Comparison of ENCODE assay signal across 9 mouse cellular contexts in the genomic region with DNA sequence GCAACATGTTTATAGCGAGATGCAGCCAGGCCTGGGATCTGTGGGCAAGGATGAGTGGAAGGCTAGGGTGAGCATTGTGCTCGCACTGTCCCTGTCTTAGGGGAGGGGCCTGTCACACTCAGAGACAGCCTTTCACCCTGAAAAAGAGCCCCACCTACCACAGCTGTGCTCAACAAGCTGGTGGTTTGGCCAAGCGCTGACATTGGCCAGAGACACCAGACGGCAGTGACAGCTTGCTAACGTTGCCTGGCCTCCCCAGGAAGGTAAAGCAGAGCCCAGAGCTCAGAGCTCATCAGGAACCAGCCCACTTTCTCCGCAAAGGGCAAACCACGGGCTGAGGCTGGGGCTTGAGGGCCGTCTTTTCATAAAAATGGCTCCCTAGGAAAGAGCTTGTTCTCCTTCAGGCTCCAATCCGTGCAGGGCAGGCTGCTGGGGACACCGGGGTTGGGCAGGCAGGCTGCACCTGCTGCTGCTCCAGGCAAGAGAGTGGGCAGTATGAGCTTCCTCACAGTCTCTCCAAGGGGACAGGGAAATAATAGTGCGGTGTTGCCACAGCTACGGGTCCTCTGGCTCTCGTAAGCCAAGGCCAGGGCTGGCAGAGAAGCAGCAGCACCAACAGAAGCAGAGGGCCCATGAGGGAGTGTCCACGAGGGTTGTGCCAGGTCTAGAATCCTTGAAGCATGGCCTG. TPM values are rescaled to one million over a fixed set of nuclear protein-coding genes. Genes with fewer than 3 reads are reported as not detected.
DNase-seq lines count a peak whose midpoint lies in the region; ATAC-seq lines count a peak whose summit lies in the region.
"Had no signal": no experiment of that assay in that cellular context is flagged by ENCODE, and none has a peak within 500 bp of the region (broad histone marks: within the 10 kb centered on the region; RNA-seq: fewer than 3 reads in every experiment).

No protein-coding gene starts in this region.

- peaks cover 10% of the 10 kb centered on the region for H3K4me1 ChIP-seq in neural tube, embryonic 11.5 days (ENCODE audit: control insufficient read depth, insufficient read depth, low read length)
- peaks cover 36% of the 10 kb centered on the region for H3K4me1 ChIP-seq in hindbrain, embryonic 13.5 days (replicated peaks)
- peaks cover 9% of the 10 kb centered on the region for H3K4me1 ChIP-seq in stomach, embryonic 14.5 days (ENCODE audit: control insufficient read depth, insufficient read depth, low read length)

- no peak overlapping the region for H3K9ac ChIP-seq in neural tube, embryonic 11.5 days (ENCODE audit: low read length)
- peak overlapping the region; percentile 44 for H3K9ac ChIP-seq in hindbrain, embryonic 13.5 days
- no peak overlapping the region for H3K9ac ChIP-seq in stomach, embryonic 14.5 days (replicated peaks; ENCODE audit: low read depth, low read length)
- H3K9ac ChIP-seq: limb, embryonic 15.5 days had no signal

- no peak overlapping the region for H3K4me3 ChIP-seq in neural tube, embryonic 11.5 days (ENCODE audit: low read depth, low read length)
- no peak overlapping the region for H3K4me3 ChIP-seq in hindbrain, embryonic 13.5 days
- H3K4me3 ChIP-seq in stomach, embryonic 14.5 days (ENCODE audit: low read depth, low read length), result no peak overlapping the region
- H3K4me3 ChIP-seq: limb, embryonic 15.5 days had no signal

- DNase-seq in cerebellum, adult 9-11 months, result peak; percentile 74
- no peak for DNase-seq in neural tube, embryonic 11.5 days (ENCODE audit: low spot score)
- no peak for DNase-seq in neural tube, embryonic 10.5 days (ENCODE audit: extremely low spot score, low spot score)
- DNase-seq in embryo, embryonic 10.5 days (ENCODE audit: low spot score), result no peak
- no peak for DNase-seq in left cerebral cortex, adult 11 months (ENCODE audit: low spot score)

- WGBS in neural tube, embryonic 11.5 days, result 45% methylated on average over 14 of the region's 14 CpGs
- WGBS in hindbrain, embryonic 13.5 days, result 35% methylated on average over 14 of the region's 14 CpGs
- 48% methylated on average over 14 of the region's 14 CpGs for WGBS in stomach, embryonic 14.5 days

- H3K27me3 ChIP-seq in neural tube, embryonic 11.5 days (ENCODE audit: control insufficient read depth, insufficient read depth, low read length), result peaks cover 19% of the 10 kb centered on the region
- peaks cover 17% of the 10 kb centered on the region; the same call in 1 of the 2 replicates for H3K27me3 ChIP-seq in hindbrain, embryonic 13.5 days
- peaks cover 9% of the 10 kb centered on the region; the same call in 1 of the 2 replicates for H3K27me3 ChIP-seq in stomach, embryonic 14.5 days (ENCODE audit: control insufficient read depth, insufficient read depth, low read length)

- H3K4me2 ChIP-seq in neural tube, embryonic 11.5 days (ENCODE audit: low read depth), result no peak overlapping the region
- no peak overlapping the region for H3K4me2 ChIP-seq in hindbrain, embryonic 13.5 days
- H3K4me2 ChIP-seq in stomach, embryonic 14.5 days (replicated peaks; ENCODE audit: low read depth, low read length), result no peak overlapping the region
- H3K4me2 ChIP-seq: limb, embryonic 15.5 days had no signal

- H3K9me3 ChIP-seq in neural tube, embryonic 11.5 days (ENCODE audit: control insufficient read depth, low read length), result no peaks in the 10 kb centered on the region
- H3K9me3 ChIP-seq in hindbrain, embryonic 13.5 days, result no peaks in the 10 kb centered on the region
- no peaks in the 10 kb centered on the region for H3K9me3 ChIP-seq in stomach, embryonic 14.5 days (ENCODE audit: control insufficient read depth, low read depth, low read length)
- H3K9me3 ChIP-seq: limb, embryonic 15.5 days had no signal

- ATAC-seq in cerebellum, adult (ENCODE audit: insufficient number of reproducible peaks, low FRiP score, low TSS enrichment), result no peak
- ATAC-seq in neural tube, embryonic 11.5 days (ENCODE audit: insufficient read depth, low FRiP score, low TSS enrichment), result no peak
- ATAC-seq in hindbrain, embryonic 13.5 days (ENCODE audit: low FRiP score), result 0 out of 2 replicates have a peak, but pooled peaks have one; percentile 17
- peak; percentile 23; the same call in 1 of the 2 replicates for ATAC-seq in stomach, embryonic 14.5 days (ENCODE audit: insufficient number of reproducible peaks, insufficient read depth, low FRiP score, low read depth)

- H3K36me3 ChIP-seq in neural tube, embryonic 11.5 days (ENCODE audit: control insufficient read depth, insufficient read depth, low read length), result no peaks in the 10 kb centered on the region
- no peaks in the 10 kb centered on the region for H3K36me3 ChIP-seq in hindbrain, embryonic 13.5 days
- no peaks in the 10 kb centered on the region for H3K36me3 ChIP-seq in stomach, embryonic 14.5 days (ENCODE audit: control insufficient read depth, insufficient read depth, low read length)
- H3K36me3 ChIP-seq: limb, embryonic 15.5 days had no signal

- H3K27ac ChIP-seq in neural tube, embryonic 11.5 days (ENCODE audit: low read depth, low read length), result peak overlapping the region; percentile 39; the same call in 1 of the 2 replicates
- peak overlapping the region; percentile 37 for H3K27ac ChIP-seq in hindbrain, embryonic 13.5 days
- no peak overlapping the region for H3K27ac ChIP-seq in stomach, embryonic 14.5 days (ENCODE audit: low read length)
- H3K27ac ChIP-seq: limb, embryonic 15.5 days had no signal

RNA-seq across cellular contexts. Expression of a gene that starts 4.3 kb away (rescaled TPM):
- 3.0 and 5.1 TPM in 2 replicates for polyA plus RNA-seq in neural tube, embryonic 11.5 days (2014; fragmentation: Nextera tagmentation; extraction: Ambion mirVana)
- 24.1 and 24.3 TPM in 2 replicates for polyA plus RNA-seq in hindbrain, embryonic 13.5 days (2015; fragmentation: Nextera tagmentation; extraction: Ambion mirVana)
- polyA plus RNA-seq in stomach, embryonic 14.5 days (2014; fragmentation: Nextera tagmentation; extraction: Ambion mirVana), result 3.5 and 4.1 TPM in 2 replicates

RNA-seq across cellular contexts. Expression of a gene that starts 35.4 kb away (rescaled TPM):
- polyA plus RNA-seq in neural tube, embryonic 11.5 days (2014; fragmentation: Nextera tagmentation; extraction: Ambion mirVana), result 28.4 and 32.2 TPM in 2 replicates
- polyA plus RNA-seq in hindbrain, embryonic 13.5 days (2015; fragmentation: Nextera tagmentation; extraction: Ambion mirVana), result 23.2 and 26.7 TPM in 2 replicates
- 18.7 and 20.1 TPM in 2 replicates for polyA plus RNA-seq in stomach, embryonic 14.5 days (2014; fragmentation: Nextera tagmentation; extraction: Ambion mirVana)

RNA-seq across cellular contexts. Expression of a gene that starts 47.3 kb away (rescaled TPM):
- polyA plus RNA-seq in neural tube, embryonic 11.5 days (2014; fragmentation: Nextera tagmentation; extraction: Ambion mirVana), result 16.9 and 18.8 TPM in 2 replicates
- 19.3 and 19.8 TPM in 2 replicates for polyA plus RNA-seq in hindbrain, embryonic 13.5 days (2015; fragmentation: Nextera tagmentation; extraction: Ambion mirVana)
- polyA plus RNA-seq in stomach, embryonic 14.5 days (2014; fragmentation: Nextera tagmentation; extraction: Ambion mirVana), result 17.2 and 19.0 TPM in 2 replicates

RNA-seq across cellular contexts. Expression of a gene that starts 47.5 kb away (rescaled TPM):
- 65.7 and 70.7 TPM in 2 replicates for polyA plus RNA-seq in neural tube, embryonic 11.5 days (2014; fragmentation: Nextera tagmentation; extraction: Ambion mirVana)
- 52.7 and 57.0 TPM in 2 replicates for polyA plus RNA-seq in hindbrain, embryonic 13.5 days (2015; fragmentation: Nextera tagmentation; extraction: Ambion mirVana)
- polyA plus RNA-seq in stomach, embryonic 14.5 days (2014; fragmentation: Nextera tagmentation; extraction: Ambion mirVana), result 70.1 and 82.6 TPM in 2 replicates

Comparison
In these comparisons a context has a peak if more than half of its experiments do, and no peak if none do; other contexts are left out.
1. ATAC-seq: peak in hindbrain, embryonic 13.5 days (single experiment) and stomach, embryonic 14.5 days (single experiment); none in cerebellum, adult (single experiment) and neural tube, embryonic 11.5 days (single experiment).